Mouse (Mus musculus): ENCODE results near the gene Hmgb1.

DNA sequence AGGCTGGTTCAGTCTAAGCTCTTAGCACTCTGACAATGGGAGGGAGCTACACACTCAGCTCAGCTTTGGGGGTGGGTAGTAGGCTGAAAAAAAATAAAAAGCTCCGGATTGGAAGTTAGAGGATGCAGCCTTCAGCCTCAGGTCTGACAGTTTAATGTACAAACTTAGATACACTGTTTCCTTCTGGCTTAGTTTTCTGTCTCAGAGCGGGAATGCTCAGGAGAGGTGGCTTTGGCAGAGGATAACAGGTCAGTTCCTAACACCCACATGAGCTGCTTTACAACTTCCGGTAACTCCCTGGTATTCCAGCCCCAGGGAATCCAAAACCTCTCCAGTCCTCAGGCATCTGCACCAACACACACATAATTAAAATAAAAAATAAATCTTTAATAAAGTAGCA lies 4.5 kb downstream of the Hmgb1 start:
- TF ChIP-seq POLR2A (IDR thresholded peaks at IDR 0.05; ENCODE audit: control insufficient read depth, low read depth, low read length): no peak
- no peak for TF ChIP-seq CTCF (IDR thresholded peaks at IDR 0.05; ENCODE audit: control insufficient read depth, insufficient read depth, insufficient replicate concordance, low read depth, low read length)
